In genomic region chr9:63862427-63862826, GRCm38 (mm10) we compare ENCODE assay signal across 10 mouse cellular contexts.
A peak's percentile ranks its signal among the peaks of the same experiment; 100 is the strongest.
DNase-seq lines count a peak whose midpoint lies in the region; ATAC-seq and TF ChIP-seq lines count a peak whose summit lies in the region.
"Had no signal": no experiment of that assay in that cellular context is flagged by ENCODE, and none has a peak within 500 bp of the region (broad histone marks: within the 10 kb centered on the region; RNA-seq: fewer than 3 reads in every experiment).

No protein-coding gene starts in this region.

- no peaks in the 10 kb centered on the region for H3K9me3 ChIP-seq in forebrain, embryonic 11.5 days (ENCODE audit: control insufficient read depth, low read length)
- no peaks in the 10 kb centered on the region for H3K9me3 ChIP-seq in forebrain, embryonic 15.5 days
- H3K9me3 ChIP-seq in midbrain, embryonic 10.5 days (replicated peaks), result peaks cover 7% of the 10 kb centered on the region; the same call in 1 of the 2 replicates
- H3K9me3 ChIP-seq in midbrain, embryonic 16.5 days (replicated peaks; ENCODE audit: control insufficient read depth, low read length, poor library complexity, severe bottlenecking), result no peaks in the 10 kb centered on the region
- H3K9me3 ChIP-seq in midbrain, postnatal 0 days (ENCODE audit: low read length), result no peaks in the 10 kb centered on the region

- H3K27me3 ChIP-seq in forebrain, embryonic 11.5 days (ENCODE audit: control insufficient read depth, insufficient read depth, low read length), result no peaks in the 10 kb centered on the region
- H3K27me3 ChIP-seq in forebrain, embryonic 15.5 days, result peaks cover 6% of the 10 kb centered on the region; the same call in 1 of the 2 replicates
- H3K27me3 ChIP-seq in midbrain, embryonic 10.5 days (ENCODE audit: low read depth, poor library complexity, severe bottlenecking), result no peaks in the 10 kb centered on the region
- no peaks in the 10 kb centered on the region for H3K27me3 ChIP-seq in midbrain, embryonic 16.5 days (ENCODE audit: control insufficient read depth, insufficient read depth, low read depth, low read length)
- no peaks in the 10 kb centered on the region for H3K27me3 ChIP-seq in midbrain, postnatal 0 days (ENCODE audit: insufficient read depth, low read length)

- DNase-seq in forebrain, embryonic 11.5 days (ENCODE audit: low spot score), result peak; percentile 74
- peak; percentile 62 for DNase-seq in midbrain, embryonic 10.5 days (ENCODE audit: low spot score)
- DNase-seq in embryo, embryonic 11.5 days (ENCODE audit: low read depth, low spot score), result peak; percentile 32
- peak; percentile 79 for DNase-seq in midbrain, postnatal 0 days (ENCODE audit: low spot score)
- DNase-seq in frontal cortex, postnatal 10 days (ENCODE audit: low spot score in 2 of 2), result no peak
- DNase-seq in right cerebral cortex, adult 2 months (ENCODE audit: low spot score in 2 of 2), result no peak
- DNase-seq: right cerebral cortex, postnatal 14 days had no signal

- 0 out of 2 replicates have a peak, but pooled peaks have one; percentile 24 for ATAC-seq in forebrain, embryonic 11.5 days (replicated peaks; ENCODE audit: low FRiP score)
- no peak for ATAC-seq in forebrain, embryonic 15.5 days (replicated peaks)
- ATAC-seq in midbrain, embryonic 16.5 days, result no peak
- no peak for ATAC-seq in midbrain, postnatal 0 days (ENCODE audit: low FRiP score)

- no peak overlapping the region for H3K4me2 ChIP-seq in forebrain, embryonic 11.5 days (ENCODE audit: low read depth, low read length, severe bottlenecking)
- H3K4me2 ChIP-seq in forebrain, embryonic 15.5 days (replicated peaks), result no peak overlapping the region
- H3K4me2 ChIP-seq in midbrain, embryonic 16.5 days (ENCODE audit: low read length), result no peak overlapping the region
- no peak overlapping the region for H3K4me2 ChIP-seq in midbrain, postnatal 0 days (ENCODE audit: low read depth, low read length, poor library complexity, severe bottlenecking)
- H3K4me2 ChIP-seq: liver, embryonic 11.5 days had no signal

- H3K9ac ChIP-seq in forebrain, embryonic 11.5 days (ENCODE audit: low read length), result no peak overlapping the region
- H3K9ac ChIP-seq in forebrain, embryonic 15.5 days (replicated peaks), result no peak overlapping the region
- no peak overlapping the region for H3K9ac ChIP-seq in midbrain, embryonic 16.5 days (ENCODE audit: low read depth, low read length)
- no peak overlapping the region for H3K9ac ChIP-seq in midbrain, postnatal 0 days (replicated peaks; ENCODE audit: low read length, poor library complexity, severe bottlenecking)

- H3K27ac ChIP-seq in forebrain, embryonic 11.5 days (ENCODE audit: low read depth, low read length), result no peak overlapping the region
- no peak overlapping the region for H3K27ac ChIP-seq in forebrain, embryonic 15.5 days (replicated peaks)
- 0 out of 2 replicates have a peak overlapping the region, but pooled peaks have one; percentile 38 for H3K27ac ChIP-seq in midbrain, embryonic 10.5 days (replicated peaks)
- H3K27ac ChIP-seq in midbrain, embryonic 16.5 days (ENCODE audit: low read length), result no peak overlapping the region
- H3K27ac ChIP-seq in midbrain, postnatal 0 days (ENCODE audit: low read depth, low read length), result no peak overlapping the region

- TF ChIP-seq CTCF in midbrain, postnatal 0 days (IDR thresholded peaks at IDR 0.05), result peak; percentile 73

- no peak overlapping the region for H3K4me3 ChIP-seq in forebrain, embryonic 11.5 days (ENCODE audit: low read depth, low read length)
- no peak overlapping the region for H3K4me3 ChIP-seq in forebrain, embryonic 15.5 days
- H3K4me3 ChIP-seq in midbrain, embryonic 10.5 days, result no peak overlapping the region
- H3K4me3 ChIP-seq in midbrain, embryonic 16.5 days (ENCODE audit: low read depth, low read length), result no peak overlapping the region
- H3K4me3 ChIP-seq in midbrain, postnatal 0 days (ENCODE audit: low read depth, low read length), result no peak overlapping the region

- 34% methylated on average over 6 of the region's 6 CpGs for WGBS in forebrain, embryonic 11.5 days
- WGBS in forebrain, embryonic 15.5 days, result 37% methylated on average over 6 of the region's 6 CpGs
- 36% methylated on average over 6 of the region's 6 CpGs for WGBS in midbrain, embryonic 10.5 days
- 32% methylated on average over 6 of the region's 6 CpGs for WGBS in midbrain, embryonic 16.5 days
- 29% methylated on average over 6 of the region's 6 CpGs for WGBS in midbrain, postnatal 0 days

- no peaks in the 10 kb centered on the region for H3K4me1 ChIP-seq in forebrain, embryonic 11.5 days (replicated peaks; ENCODE audit: control insufficient read depth, insufficient read depth, low read length)
- H3K4me1 ChIP-seq in forebrain, embryonic 15.5 days, result 0 out of 2 replicates have a peak, but pooled peaks cover 3% of the 10 kb centered on the region
- H3K4me1 ChIP-seq in midbrain, embryonic 10.5 days, result peaks cover 26% of the 10 kb centered on the region
- H3K4me1 ChIP-seq in midbrain, embryonic 16.5 days (ENCODE audit: control insufficient read depth, insufficient read depth, low read length), result 0 out of 2 replicates have a peak, but pooled peaks cover 5% of the 10 kb centered on the region
- H3K4me1 ChIP-seq in midbrain, postnatal 0 days (ENCODE audit: insufficient read depth, low read length), result no peaks in the 10 kb centered on the region

- no peaks in the 10 kb centered on the region for H3K36me3 ChIP-seq in forebrain, embryonic 11.5 days (ENCODE audit: control insufficient read depth, insufficient read depth, low read length)
- no peaks in the 10 kb centered on the region for H3K36me3 ChIP-seq in forebrain, embryonic 15.5 days
- no peaks in the 10 kb centered on the region for H3K36me3 ChIP-seq in midbrain, embryonic 10.5 days
- H3K36me3 ChIP-seq in midbrain, embryonic 16.5 days (ENCODE audit: control insufficient read depth, insufficient read depth, low read length), result no peaks in the 10 kb centered on the region
- no peaks in the 10 kb centered on the region for H3K36me3 ChIP-seq in midbrain, postnatal 0 days (ENCODE audit: insufficient read depth, low read length)

Comparison
In these comparisons a context has a peak if more than half of its experiments do, and no peak if none do; other contexts are left out.
1. DNase-seq: peak in forebrain, embryonic 11.5 days (single experiment), midbrain, embryonic 10.5 days (single experiment), embryo, embryonic 11.5 days (single experiment) and midbrain, postnatal 0 days (single experiment); none in frontal cortex, postnatal 10 days (0 of 2) and right cerebral cortex, adult 2 months (0 of 2).